Mouse (Mus musculus): Measurements from ENCODE around the gene Sntb2. TPM values are rescaled to one million over a fixed set of nuclear protein-coding genes. Genes with fewer than 3 reads are reported as not detected.

Sntb2 gene
- total RNA-seq, 2 experiments from 2014 or later, result 11.9 to 13.0 TPM

Other genes starting within 250 kb of the Sntb2 start
- 1 to 10 TPM; 4.3 to 4.7 TPM for gene Has3, start 65.5 kb upstream of the Sntb2 start, total RNA-seq (2021)
- gene Utp4, start 42.1 kb upstream of the Sntb2 start, total RNA-seq (2021), result 10 to 100 TPM; 36.2 to 38.0 TPM
- 100 to 1,000 TPM; 110 to 113 TPM for gene Vps4a, start 95.5 kb downstream of the Sntb2 start, total RNA-seq (2021)
- 10 to 100 TPM; 24.6 to 24.9 TPM for gene Pdf, start 112.9 kb downstream of the Sntb2 start, total RNA-seq (2021)
- gene Cog8, start 120.9 kb downstream of the Sntb2 start, total RNA-seq (2021), result 10 to 100 TPM; 27.6 to 29.0 TPM
- 10 to 100 TPM; 46.1 to 49.3 TPM for gene Nip7, start 121.1 kb downstream of the Sntb2 start, total RNA-seq (2021)
- gene Tmed6, start 129.9 kb downstream of the Sntb2 start, total RNA-seq (2021), result not detected
- 10 to 100 TPM; 33.9 to 37.1 TPM for gene Terf2, start 160.8 kb downstream of the Sntb2 start, total RNA-seq (2021)
- gene Cyb5b, start 214.9 kb downstream of the Sntb2 start, total RNA-seq (2021), result 10 to 100 TPM; 89.7 to 98.4 TPM

Measured in layer of hippocampus, postnatal 14 days (tissue).